Mouse (Mus musculus): ENCODE results near the gene Vmn1r4.

DNA sequence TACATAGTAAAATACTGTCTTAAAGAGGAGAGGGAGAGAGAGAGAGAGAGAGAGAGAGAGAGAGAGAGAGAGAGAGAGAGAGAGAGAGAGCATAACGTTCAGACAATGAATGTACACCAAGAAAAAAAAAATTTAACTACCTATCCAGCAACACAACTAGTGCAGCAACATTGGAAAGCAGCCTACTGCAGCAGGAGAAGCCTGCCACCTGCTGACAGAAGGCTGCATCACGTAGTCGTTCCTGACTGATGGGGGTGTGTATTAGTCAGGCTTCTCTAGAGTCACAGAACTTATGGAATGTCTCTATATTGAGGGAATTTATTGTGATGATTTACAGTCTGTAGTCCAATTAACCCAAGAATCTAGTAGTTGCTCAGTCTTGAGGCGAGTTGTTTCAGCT lies 14.9 kb upstream of the Vmn1r4 start:
- TF ChIP-seq POLR2A (IDR thresholded peaks at IDR 0.05; ENCODE audit: low read depth, low read length): no peak
- peak; percentile 89 for TF ChIP-seq CTCF (conservative IDR thresholded peaks at IDR 0.05; ENCODE audit: insufficient read depth, insufficient read length, low read depth, low read length)

Measured in kidney, adult 2 months (tissue).